Mouse (Mus musculus) inflammation-experienced regulatory T-cells (primary cell): ENCODE measurements around the gene Lasp1. TPM values are rescaled to one million over a fixed set of nuclear protein-coding genes. Genes with fewer than 3 reads are reported as not detected.

Source experiments
- polyA plus RNA-seq, 2 experiments: library from polyadenylated mRNA; unstranded; fragments of 100-300 nt; shearing (Covaris generic); gene quantifications; one replicate each; pipeline ENCODE4 v1.2.1; 2017

Lasp1 gene
- polyA plus RNA-seq = 100 to 1,000 TPM; 175 to 203 TPM

DNA sequence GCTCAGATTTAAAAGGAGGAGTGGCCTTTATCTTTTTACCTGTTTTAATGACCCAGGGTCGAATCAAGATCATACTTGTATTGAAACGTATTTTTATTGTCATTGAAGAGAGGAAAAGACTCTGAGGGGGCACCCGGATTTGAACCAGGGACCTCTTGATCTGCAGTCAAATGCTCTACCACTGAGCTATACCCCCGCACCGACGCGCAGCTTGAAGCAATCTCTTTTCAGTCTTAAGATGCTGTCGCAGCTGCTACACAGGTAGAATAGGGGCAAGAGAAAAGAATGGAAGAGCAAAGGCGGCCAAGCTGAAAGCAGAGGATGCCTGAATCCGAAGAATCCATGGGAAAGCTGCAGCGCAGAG is at the start of gene Lasp1:
Gene Lasp1, plus strand, starts transcription at position 219 of the 364 bp plus-strand sequence.

DNA sequence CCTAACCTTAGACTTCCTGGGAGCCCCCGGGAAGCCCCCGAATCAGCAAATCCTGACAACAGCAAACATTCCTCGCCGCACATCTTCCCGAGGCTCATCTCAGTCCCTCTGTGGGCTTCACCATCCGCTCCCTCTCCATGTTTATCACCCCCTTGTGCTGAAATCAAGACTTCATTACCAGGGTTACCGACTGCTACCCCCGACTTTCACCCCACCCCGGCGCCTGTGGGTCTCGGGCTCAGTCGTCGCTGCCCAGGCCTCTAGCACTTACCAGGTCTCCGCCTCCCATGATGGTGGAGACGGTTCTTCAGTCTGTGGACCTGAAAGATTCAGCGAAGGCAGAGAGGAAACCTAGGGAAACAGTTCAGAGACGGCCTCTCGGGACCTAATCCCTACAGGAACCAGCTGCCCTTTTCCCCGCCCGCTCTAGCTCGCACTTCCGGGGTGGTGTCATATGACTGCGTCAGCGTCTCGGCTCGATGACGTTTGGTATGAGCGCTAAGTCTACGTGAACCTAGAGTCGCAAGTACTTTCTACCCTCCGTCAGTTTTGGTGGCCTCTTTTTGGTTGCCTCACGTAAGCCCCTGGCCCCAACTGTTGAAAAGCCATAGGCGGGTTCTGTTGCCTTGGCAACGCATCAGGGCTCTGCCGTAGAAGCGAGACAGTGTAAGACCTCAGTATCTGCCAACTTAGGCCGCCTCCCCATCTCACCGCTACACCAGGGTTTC is 32.5 kb upstream of the Lasp1 start, which contains the start of gene Cwc25:
Gene Cwc25, minus strand, starts transcription at position 403 of the 728 bp plus-strand sequence.

DNA sequence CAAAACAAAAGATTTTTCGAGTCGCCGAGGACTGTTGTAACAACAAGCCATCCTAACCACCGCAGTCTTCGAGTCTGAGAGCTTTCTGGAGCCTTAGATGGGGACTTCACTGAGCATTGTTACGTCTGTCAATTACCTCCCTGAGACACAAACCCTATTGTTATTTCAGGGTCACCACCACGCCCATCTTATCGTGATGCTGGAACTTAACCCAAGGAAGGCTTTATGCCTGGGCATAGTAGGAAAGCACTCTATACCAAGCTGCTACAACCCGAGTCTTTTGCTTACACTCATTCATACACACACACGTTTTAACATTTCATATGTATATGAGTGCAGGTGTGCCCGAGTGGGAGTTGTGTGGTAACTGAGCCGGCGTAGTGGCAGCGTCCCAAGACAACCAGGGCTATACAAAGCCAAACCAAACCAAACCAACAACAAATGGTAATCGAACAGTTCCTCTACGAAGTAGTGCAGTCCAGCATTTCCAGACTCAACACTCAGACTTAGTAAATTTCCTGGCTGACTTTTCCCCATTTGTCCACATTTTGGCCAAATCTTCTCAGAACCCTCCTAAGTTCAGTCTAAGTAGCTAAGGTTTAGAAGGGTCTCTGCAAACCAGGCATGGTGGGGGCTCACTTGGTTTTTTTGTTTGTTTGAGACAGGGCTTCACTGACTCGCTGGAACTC is 22.8 kb upstream of the Lasp1 start, which contains the start of gene 1700001P01Rik:
Gene 1700001P01Rik, minus strand, starts transcription at position 111 of the 689 bp plus-strand sequence.

DNA sequence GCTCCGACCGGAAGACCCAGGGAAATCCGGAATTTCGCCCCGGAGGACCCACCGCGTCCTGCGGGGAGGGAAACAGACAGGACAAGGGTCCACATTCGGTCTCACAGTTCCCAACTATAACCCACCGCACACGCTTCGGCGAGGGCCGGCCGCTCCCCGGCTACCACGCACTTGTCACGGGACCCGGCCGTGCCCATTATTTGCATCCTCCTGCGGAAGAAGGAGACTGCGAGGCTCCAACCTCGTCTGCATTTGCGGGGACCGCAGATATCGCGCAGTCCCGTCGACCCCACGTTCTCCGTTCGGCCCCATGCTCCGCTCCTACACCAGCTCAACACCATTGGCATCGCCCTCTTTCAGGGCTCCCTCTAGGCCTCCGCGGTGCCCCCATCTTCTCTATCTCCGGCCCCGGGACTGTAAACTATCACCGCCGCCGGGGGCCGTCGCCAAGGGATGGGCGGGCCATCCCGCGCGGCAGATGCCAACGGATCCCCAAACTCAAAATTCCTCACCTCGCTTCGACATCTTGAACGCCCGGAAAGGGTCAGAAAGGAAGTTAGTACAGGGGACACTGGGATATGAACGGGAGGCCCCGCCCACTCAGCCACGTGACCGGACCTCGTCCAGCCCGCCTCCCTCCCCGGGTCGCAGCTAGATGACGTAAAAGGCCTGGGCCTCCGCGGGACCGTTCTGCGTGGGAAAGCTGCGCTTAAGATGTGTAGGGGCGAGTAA is 16.8 kb upstream of the Lasp1 start, which contains the start of gene Rpl23:
Gene Rpl23, minus strand, starts transcription at position 606 of the 732 bp plus-strand sequence.

DNA sequence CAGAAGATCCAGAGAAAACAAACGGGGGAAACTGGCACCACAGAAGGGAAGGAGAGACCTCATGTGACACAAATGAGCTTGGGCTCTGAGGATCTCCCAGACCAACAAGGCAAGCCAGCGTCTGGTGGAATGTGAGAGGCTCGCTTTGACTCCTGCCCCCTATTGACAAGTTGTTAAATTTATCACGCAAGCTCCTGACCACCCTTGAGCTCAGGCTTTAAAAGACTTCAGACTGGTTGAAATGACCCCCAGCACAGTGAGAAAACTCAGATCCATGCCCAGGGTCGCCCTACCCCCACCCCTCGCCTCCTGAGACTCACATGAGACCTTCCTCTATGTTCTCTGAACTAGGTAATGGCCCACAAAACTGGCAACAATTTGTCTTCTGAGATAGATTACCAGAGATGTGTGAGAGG is 41.7 kb downstream of the Lasp1 start, which contains the start of gene B230217C12Rik:
Gene B230217C12Rik, plus strand, starts transcription at position 242 of the 416 bp plus-strand sequence.

DNA sequence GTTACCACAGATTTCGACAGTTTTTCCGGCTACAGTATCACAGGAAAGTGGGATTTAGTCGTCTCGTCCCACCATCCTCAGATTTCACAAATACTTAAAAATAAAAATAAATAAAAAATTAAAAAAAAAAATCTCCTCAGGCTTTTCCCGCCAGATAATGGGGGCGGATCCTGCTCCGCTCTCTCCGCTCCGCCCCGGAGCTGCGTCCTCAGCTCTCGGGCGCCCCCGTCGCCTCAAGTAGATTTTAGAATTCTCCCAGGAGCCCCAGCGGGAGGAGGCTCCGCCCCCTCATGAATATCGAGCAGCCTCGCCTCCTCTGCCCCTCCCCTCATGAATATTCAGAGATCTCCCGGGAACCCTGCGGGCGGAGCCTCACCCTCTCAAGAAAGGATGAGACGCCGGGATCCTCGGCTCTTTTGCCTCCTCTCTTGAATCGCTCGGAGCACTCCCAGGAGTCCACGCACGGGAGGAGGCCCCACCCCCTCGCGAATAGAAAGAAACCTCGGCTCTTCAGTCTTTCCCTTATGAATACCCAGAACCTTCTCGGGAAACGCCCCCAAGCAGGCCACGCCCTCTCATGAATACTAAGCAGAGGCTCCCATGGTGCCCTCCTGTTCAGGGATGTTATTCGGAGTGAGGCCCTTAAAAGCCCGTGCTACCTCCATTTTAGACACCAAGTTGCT is 85.3 kb downstream of the Lasp1 start, which contains the start of gene Fbxo47:
Gene Fbxo47, minus strand, starts transcription at position 237 of the 683 bp plus-strand sequence.

Other genes with a start within 250 kb of the Lasp1 start
- gene Srcin1, start 222.8 kb upstream of the Lasp1 start, polyA plus RNA-seq = under 1 TPM; 0.02 to 0.53 TPM
- gene Epop, start 169.3 kb upstream of the Lasp1 start, polyA plus RNA-seq = 10 to 100 TPM in 1 of 2 experiments, 1 to 10 TPM in 1; 6.1 to 11.7 TPM
- 10 to 100 TPM; 10.0 to 13.1 TPM for gene Mllt6, start 135.6 kb upstream of the Lasp1 start, polyA plus RNA-seq
- 10 to 100 TPM; 66.8 to 70.0 TPM for gene Cisd3, start 113.2 kb upstream of the Lasp1 start, polyA plus RNA-seq
- 1 to 10 TPM; 2.3 to 2.8 TPM for gene Pcgf2, start 98.5 kb upstream of the Lasp1 start, polyA plus RNA-seq
- gene Psmb3, start 95.6 kb upstream of the Lasp1 start, polyA plus RNA-seq = 100 to 1,000 TPM; 383 to 412 TPM
- gene Pip4k2b, start 54.3 kb upstream of the Lasp1 start, polyA plus RNA-seq = 1 to 10 TPM; 2.4 to 2.9 TPM
- gene Cwc25, start 32.4 kb upstream of the Lasp1 start, polyA plus RNA-seq = 10 to 100 TPM; 26.5 to 31.5 TPM
- not detected for gene 1700001P01Rik, start 23.1 kb upstream of the Lasp1 start, polyA plus RNA-seq
- 100 to 1,000 TPM; 323 to 371 TPM for gene Rpl23, start 16.6 kb upstream of the Lasp1 start, polyA plus RNA-seq
- gene B230217C12Rik, start 41.8 kb downstream of the Lasp1 start, polyA plus RNA-seq = 1 to 10 TPM in 1 of 2 experiments, under 1 TPM in 1; 0.91 to 1.3 TPM
- gene Fbxo47, start 85.2 kb downstream of the Lasp1 start, polyA plus RNA-seq = 1 to 10 TPM in 1 of 2 experiments, under 1 TPM in 1; 0.76 to 1.6 TPM
- gene Plxdc1, start 187.4 kb downstream of the Lasp1 start, polyA plus RNA-seq = 1 to 10 TPM; 2.5 to 2.8 TPM
- 10 to 100 TPM; 61.8 to 75.6 TPM for gene Arl5c, start 197.2 kb downstream of the Lasp1 start, polyA plus RNA-seq
- 10 to 100 TPM; 14.4 to 17.8 TPM for gene Cacnb1, start 224.0 kb downstream of the Lasp1 start, polyA plus RNA-seq
- gene Rpl19, start 227.7 kb downstream of the Lasp1 start, polyA plus RNA-seq = 1,000 to 10,000 TPM; 1,296 to 1,506 TPM